Mouse (Mus musculus) heart, embryonic 11.5 days (tissue): ENCODE data around the gene Cpm. TPM values are rescaled to one million over a fixed set of nuclear protein-coding genes. Genes with fewer than 3 reads are reported as not detected.

ENCODE experiments used
- ATAC-seq: fragments of 200-750 bp; cut with Nextera tagmentation; replicated peaks from 2 replicates; pipeline ENCODE4 v1.8.0; 2017; ENCODE audit warnings: moderate library complexity; ENCODE audit not compliant: insufficient number of reproducible peaks, low FRiP score, low TSS enrichment
- H3K27ac ChIP-seq: fragments of 300-500 bp; sonication (generic); 2 replicates; pipeline ENCODE4 v1.5.1; 2014; ENCODE audit warnings: mild to moderate bottlenecking, low read depth, low read length
- H3K27me3 ChIP-seq: fragments of 300-500 bp; sonication (generic); 2 replicates; pipeline ENCODE4 v1.6.1; 2014; ENCODE audit warnings: mild to moderate bottlenecking, low read length, mixed read lengths; ENCODE audit not compliant: control insufficient read depth, insufficient read depth
- H3K36me3 ChIP-seq: fragments of 300-500 bp; sonication (generic); 2 replicates; pipeline ENCODE4 v1.6.1; 2014; ENCODE audit warnings: mild to moderate bottlenecking, low read length, moderate library complexity, mixed read lengths; ENCODE audit not compliant: control insufficient read depth, insufficient read depth
- H3K4me1 ChIP-seq: fragments of 300-500 bp; sonication (generic); 2 replicates; pipeline ENCODE4 v1.6.1; 2014; ENCODE audit warnings: low read length; ENCODE audit not compliant: control insufficient read depth, insufficient read depth
- H3K4me2 ChIP-seq: fragments of 300-500 bp; sonication (generic); 2 replicates; pipeline ENCODE4 v1.6.1; 2014; ENCODE audit warnings: mild to moderate bottlenecking, moderate library complexity
- H3K4me3 ChIP-seq: fragments of 300-500 bp; sonication (generic); 2 replicates; pipeline ENCODE4 v1.5.1; 2014; ENCODE audit warnings: low read depth, low read length
- H3K9ac ChIP-seq: fragments of 300-500 bp; sonication (generic); 2 replicates; pipeline ENCODE4 v1.6.1; 2014; ENCODE audit warnings: mild to moderate bottlenecking, low read depth, low read length, moderate library complexity
- H3K9me3 ChIP-seq: fragments of 300-500 bp; sonication (generic); replicated peaks from 2 replicates; pipeline ENCODE4 v1.6.1; 2016; ENCODE audit warnings: low read length; ENCODE audit not compliant: control insufficient read depth
- WGBS: fragments of 180-500 bp; shearing (Covaris S2); extraction: QIAGEN DNeasy Blood & Tissue Kit; methylation state at CpG from one replicate; pipeline ENCODE4 v1.1.7; 2014; ENCODE audit not compliant: insufficient replicate concordance; 5-methylcytosine and 5-hydroxymethylcytosine counted together
- polyA plus RNA-seq: library from polyadenylated mRNA; unstranded; fragments of >200 nt; fragmentation: Nextera tagmentation; extraction: Ambion mirVana; gene quantifications from 2 replicates; pipeline ENCODE4 v1.2.1, GENCODE M21; 2014

Cpm gene
- polyA plus RNA-seq, 1 experiment from 2014 or later, result 4.1 TPM

DNA sequence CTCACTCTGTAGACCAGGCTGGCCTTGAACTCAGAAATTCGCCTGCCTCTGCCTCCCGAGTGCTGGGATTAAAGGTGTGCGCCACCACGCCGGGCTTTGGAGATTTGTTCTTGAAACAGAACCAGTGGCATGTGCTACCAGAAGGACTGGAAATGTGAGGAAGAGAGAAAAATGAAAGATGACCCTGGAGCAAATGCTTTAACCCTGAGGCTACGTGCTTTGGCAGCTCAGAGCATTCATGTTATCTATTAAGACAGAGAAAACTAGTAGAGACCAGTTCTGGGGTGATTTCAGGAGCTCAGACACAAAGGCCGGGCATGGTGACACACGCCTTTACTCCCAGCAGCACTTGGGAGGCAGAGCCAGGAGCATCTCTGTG, 9.9 kb downstream of the Cpm start:
- ATAC-seq, result no peak
- WGBS, result 85% methylated on average over 8 of the region's 8 CpGs

DNA sequence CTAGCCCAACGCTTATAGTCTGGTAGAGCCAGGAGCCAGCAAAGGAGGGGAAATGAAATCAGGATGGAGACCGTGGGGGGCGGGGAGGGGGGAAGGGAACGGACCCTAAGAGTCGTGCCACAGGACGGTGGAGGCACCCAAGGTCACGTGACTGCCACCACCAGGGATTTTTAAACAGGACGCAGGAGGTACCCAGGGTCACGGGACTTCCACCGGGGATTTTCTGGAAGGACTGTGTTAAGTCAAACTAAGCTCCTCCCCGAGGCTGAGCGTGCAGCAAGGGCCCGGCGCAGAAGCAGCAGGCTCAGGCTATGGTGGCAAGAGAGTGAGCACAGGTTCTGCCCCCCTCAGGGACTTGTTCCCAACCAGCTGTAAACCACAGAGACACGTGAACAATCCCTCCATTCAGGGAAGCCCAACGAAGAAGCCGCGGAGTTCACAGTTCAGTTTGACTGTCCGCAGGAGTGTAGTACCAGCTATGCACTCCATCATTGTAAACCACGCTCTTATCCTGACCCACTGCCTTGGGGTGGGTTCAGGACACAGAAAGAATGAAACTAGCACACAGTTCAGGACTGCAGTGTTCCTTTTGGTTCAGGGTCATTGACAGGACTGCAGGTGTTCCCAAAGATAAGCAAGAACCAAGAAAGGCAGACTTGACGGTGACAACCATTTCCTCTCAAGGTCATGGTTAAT, 10.7 kb downstream of the Cpm start:
- no peaks in the 10 kb centered on the region for H3K27me3 ChIP-seq
- no peak for ATAC-seq
- no peak overlapping the region for H3K9ac ChIP-seq
- H3K4me2 ChIP-seq, result peak overlapping the region; percentile 23; the same call in 1 of the 2 replicates
- 43% methylated on average over 21 of the region's 21 CpGs for WGBS
- H3K27ac ChIP-seq, result no peak overlapping the region
- no peaks in the 10 kb centered on the region for H3K36me3 ChIP-seq
- no peaks in the 10 kb centered on the region for H3K9me3 ChIP-seq
- H3K4me3 ChIP-seq, result no peak overlapping the region
- no peaks in the 10 kb centered on the region for H3K4me1 ChIP-seq

More for the DNA sequence above, 9.9 kb downstream of the Cpm start:
- Histone ChIP-seq H3K27me3 (no peaks in the 10 kb centered on the region), H3K9ac (no peak overlapping the region), H3K27ac (no peak overlapping the region), H3K4me1 (no peaks in the 10 kb centered on the region), H3K4me3 (no peak overlapping the region), H3K36me3 (no peaks in the 10 kb centered on the region), H3K4me2 (no peak overlapping the region), H3K9me3 (no peaks in the 10 kb centered on the region)

DNA sequence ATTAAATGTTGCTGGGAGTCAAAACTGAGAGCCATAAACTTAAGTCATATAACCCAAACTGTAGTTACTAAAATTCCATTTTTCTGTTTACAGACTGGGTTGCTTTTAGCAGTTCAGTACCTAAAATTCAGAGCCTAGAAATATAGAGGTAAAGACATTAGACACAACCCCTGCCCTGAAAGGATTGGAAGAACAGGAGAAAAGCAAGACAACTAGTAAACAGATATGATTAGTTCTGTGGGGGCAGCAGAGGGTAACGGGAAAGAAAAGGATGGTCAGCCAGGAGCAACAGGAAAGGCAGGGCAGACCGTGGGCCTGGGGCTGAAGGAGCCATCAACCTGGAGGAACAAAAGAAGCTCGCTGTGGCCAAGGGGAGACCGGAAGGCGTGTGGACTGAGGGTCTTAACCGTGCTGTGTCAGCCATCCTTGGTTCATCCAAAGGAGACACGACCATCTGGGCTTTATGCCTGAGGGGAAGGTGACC, 11.3 kb downstream of the Cpm start:
- no peaks in the 10 kb centered on the region for H3K9me3 ChIP-seq
- H3K4me3 ChIP-seq, result no peak overlapping the region
- ATAC-seq, result no peak
- H3K4me2 ChIP-seq, result no peak overlapping the region
- no peaks in the 10 kb centered on the region for H3K4me1 ChIP-seq
- H3K27ac ChIP-seq, result no peak overlapping the region
- 72% methylated on average over 7 of the region's 7 CpGs for WGBS
- no peak overlapping the region for H3K9ac ChIP-seq
- no peaks in the 10 kb centered on the region for H3K36me3 ChIP-seq
- H3K27me3 ChIP-seq, result no peaks in the 10 kb centered on the region

DNA sequence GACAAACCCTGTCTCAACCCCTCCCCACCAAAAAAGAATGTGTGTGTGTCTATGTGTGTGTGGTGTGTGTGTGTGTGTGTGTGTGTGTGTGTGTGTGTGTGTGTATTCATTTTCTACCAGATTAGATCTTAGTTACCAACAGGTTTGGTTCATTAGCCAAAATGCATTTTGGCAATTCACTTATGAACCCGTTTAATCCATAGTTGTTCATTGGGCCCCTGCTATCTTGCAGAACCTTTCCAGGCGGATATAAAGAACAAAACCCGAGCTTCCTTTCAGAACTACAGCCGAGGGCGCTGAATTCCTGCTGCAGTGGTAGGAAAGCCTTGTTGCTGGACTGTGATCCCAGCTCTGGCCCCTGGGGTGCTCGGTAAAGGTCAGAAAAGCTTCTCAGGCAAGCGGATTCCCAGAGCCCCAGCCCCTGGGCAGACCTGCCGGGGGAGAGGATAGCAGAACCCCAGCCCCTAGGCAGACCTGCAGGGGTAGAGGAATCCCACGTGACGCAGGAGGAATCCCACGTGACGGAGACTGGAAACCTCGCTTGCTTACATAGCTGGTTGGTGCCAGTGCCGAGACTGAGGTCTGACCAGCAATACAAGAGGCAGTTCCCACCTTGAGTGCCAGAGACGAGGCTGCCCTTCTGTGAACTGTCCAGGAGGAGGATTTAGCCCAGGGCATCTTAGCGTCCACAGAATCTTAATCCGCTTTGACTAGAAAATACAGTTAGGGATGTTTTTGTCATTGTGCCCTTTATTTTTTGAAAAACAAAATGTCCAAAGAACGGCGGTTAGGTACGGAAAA, 12.3 kb downstream of the Cpm start:
- no peak overlapping the region for H3K9ac ChIP-seq
- no peaks in the 10 kb centered on the region for H3K36me3 ChIP-seq
- ATAC-seq, result 0 out of 2 replicates have a peak, but pooled peaks have one; percentile 22
- H3K4me3 ChIP-seq, result no peak overlapping the region
- H3K4me2 ChIP-seq, result peak overlapping the region; percentile 52
- WGBS, result 53% methylated on average over 20 of the region's 20 CpGs
- H3K27me3 ChIP-seq, result no peaks in the 10 kb centered on the region
- no peaks in the 10 kb centered on the region for H3K4me1 ChIP-seq
- no peaks in the 10 kb centered on the region for H3K9me3 ChIP-seq
- no peak overlapping the region for H3K27ac ChIP-seq

DNA sequence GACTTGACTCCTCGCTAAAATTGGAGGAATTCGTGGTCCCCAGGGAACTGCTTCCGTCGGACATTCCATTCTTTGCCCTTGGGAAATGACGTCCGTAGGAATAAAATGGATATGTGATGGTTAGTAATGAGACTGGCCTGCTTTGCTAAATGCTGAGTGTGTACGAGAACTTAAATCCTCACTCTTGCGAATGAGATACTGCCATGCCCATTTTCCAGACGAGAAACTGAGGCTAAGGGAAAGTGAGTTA, 12.8 kb downstream of the Cpm start:
- Histone ChIP-seq H3K4me1 (no peaks in the 10 kb centered on the region), H3K4me3 (no peak overlapping the region), H3K4me2 (no peak overlapping the region; the same call in 1 of the 2 replicates), H3K9me3 (no peaks in the 10 kb centered on the region), H3K9ac (no peak overlapping the region), H3K36me3 (no peaks in the 10 kb centered on the region), H3K27ac (no peak overlapping the region), H3K27me3 (no peaks in the 10 kb centered on the region)
- ATAC-seq, result no peak
- WGBS, result 79% methylated on average over 9 of the region's 9 CpGs

DNA sequence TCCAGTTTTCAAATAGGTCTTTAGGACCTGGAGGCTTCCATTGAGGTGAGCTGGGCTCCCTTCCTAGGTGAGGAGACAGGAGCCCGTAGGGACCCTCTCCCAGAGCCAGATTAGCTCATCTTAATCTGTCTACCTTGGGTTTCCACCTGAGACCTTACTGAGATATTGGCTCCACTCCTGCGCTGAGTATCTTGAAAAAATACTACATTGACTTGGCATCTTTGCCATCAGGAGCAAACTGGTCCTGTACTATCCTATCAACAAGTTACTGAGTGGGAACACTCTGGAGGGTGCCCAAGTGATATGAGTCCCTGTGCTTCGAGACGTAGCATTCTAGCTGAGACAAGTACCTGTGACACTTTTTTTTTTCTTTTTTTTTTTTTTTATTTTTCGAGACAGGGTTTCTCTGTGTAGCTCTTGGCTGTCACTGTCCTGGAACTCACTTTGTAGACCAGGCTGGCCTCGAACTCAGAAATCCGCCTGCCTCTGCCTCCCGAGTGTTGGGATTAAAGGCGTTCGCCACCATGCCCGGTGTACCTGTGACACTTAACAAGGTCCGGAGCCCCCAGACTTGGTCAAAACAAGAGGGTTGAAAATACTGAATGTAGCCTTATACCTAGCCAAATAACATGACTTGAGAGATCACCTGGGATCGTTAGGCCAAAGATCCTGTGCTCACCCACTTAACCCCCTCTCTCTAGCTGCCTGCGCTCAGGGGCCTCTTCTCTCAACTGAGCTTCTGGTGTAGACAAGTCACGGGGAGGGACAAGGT, 13.4 kb downstream of the Cpm start:
- no peak overlapping the region for H3K4me3 ChIP-seq
- H3K36me3 ChIP-seq, result no peaks in the 10 kb centered on the region
- H3K4me1 ChIP-seq, result no peaks in the 10 kb centered on the region
- WGBS, result 88% methylated on average over 15 of the region's 15 CpGs
- no peak for ATAC-seq
- H3K9me3 ChIP-seq, result no peaks in the 10 kb centered on the region
- H3K27me3 ChIP-seq, result no peaks in the 10 kb centered on the region
- no peak overlapping the region for H3K9ac ChIP-seq
- no peak overlapping the region for H3K27ac ChIP-seq
- no peak overlapping the region for H3K4me2 ChIP-seq

DNA sequence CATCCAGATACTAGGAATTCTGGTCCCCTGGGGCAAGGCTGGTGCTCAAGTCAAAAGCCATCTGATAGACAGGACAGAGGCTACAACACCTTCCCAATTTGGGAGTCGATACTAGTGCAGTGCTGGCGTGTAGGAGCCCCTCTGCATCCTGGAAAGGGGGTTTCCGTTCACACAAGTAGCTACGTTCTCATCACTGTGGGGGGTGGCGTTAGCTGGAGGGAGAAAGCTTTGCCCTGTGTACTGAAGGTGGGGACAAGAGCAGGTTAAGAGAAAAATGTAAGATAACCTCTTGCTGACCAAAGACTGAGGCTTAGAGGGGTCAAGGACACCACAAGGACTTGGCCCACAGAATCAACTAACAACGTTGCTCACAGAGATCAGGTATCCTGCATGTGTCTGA, 14.0 kb downstream of the Cpm start:
- ATAC-seq, result no peak
- WGBS, result 68% methylated on average over 6 of the region's 6 CpGs
- H3K9me3 ChIP-seq, result no peaks in the 10 kb centered on the region
- H3K9ac ChIP-seq, result no peak overlapping the region
- H3K4me3 ChIP-seq, result no peak overlapping the region
- no peak overlapping the region for H3K27ac ChIP-seq
- H3K36me3 ChIP-seq, result no peaks in the 10 kb centered on the region
- H3K4me2 ChIP-seq, result no peak overlapping the region
- no peaks in the 10 kb centered on the region for H3K27me3 ChIP-seq
- no peaks in the 10 kb centered on the region for H3K4me1 ChIP-seq

DNA sequence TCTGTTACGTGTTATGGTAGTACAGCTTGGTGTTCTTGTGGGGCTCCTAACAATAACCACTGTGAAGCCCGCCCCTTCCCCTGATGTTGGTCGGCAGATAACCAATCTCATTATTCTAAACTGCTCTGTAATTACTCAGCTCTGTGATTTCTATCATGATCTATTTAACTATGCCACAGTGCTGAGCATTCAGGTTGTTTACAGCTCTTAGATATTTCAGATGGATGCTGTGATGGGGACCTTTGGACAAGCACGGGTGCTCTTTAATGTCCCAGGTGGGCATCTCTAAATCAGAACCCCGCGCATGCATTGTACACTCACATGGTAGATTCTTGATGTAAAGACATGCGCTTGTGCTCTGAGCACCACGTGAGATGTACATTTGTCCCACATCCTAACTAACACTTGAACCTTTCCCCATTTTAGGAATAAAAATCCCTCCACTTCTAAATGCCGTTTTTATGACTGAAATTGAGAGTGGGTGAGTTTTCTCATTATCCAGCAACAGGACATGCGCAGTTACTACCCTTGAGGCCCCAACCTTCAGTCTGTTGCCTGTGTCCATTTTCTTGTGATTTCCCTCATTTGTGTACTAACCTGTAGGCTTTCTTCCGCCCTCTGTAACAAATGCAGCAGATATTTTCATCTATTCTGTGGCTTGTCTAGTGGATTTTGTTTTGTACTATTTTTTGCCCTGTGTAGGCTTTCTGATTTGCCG, 14.6 kb downstream of the Cpm start:
- H3K36me3 ChIP-seq, result no peaks in the 10 kb centered on the region
- no peaks in the 10 kb centered on the region for H3K27me3 ChIP-seq
- no peak overlapping the region for H3K4me2 ChIP-seq
- WGBS, result 83% methylated on average over 12 of the region's 12 CpGs
- no peaks in the 10 kb centered on the region for H3K4me1 ChIP-seq
- H3K9ac ChIP-seq, result no peak overlapping the region
- no peak overlapping the region for H3K4me3 ChIP-seq
- no peaks in the 10 kb centered on the region for H3K9me3 ChIP-seq
- no peak for ATAC-seq
- no peak overlapping the region for H3K27ac ChIP-seq
